Mouse (Mus musculus) cerebellum, adult 18-20 months (tissue): ENCODE results near the gene Ube2g2.

Source experiments
- DNase-seq, 2 experiments: peaks; one replicate each; pipeline ENCODE4 v3.0.0; 2021

Gene Ube2g2

GRCm38 (mm10) chr10:77606855-77607254 is 15.2 kb upstream of the Ube2g2 start:
- no peak for DNase-seq

- DNase-seq = no peak
Observed at GRCm38 (mm10) chr10:77607441-77607840, 14.6 kb upstream of the Ube2g2 start.

- DNase-seq = no peak
Observed at GRCm38 (mm10) chr10:77608589-77608988, 13.5 kb upstream of the Ube2g2 start.

GRCm38 (mm10) chr10:77610221-77610961 is 11.7 kb upstream of the Ube2g2 start:
- peak; percentile 54 to 60 for DNase-seq

- DNase-seq = peak in 1 of 2 experiments; percentile 38
Observed at GRCm38 (mm10) chr10:77613409-77613808, 8.7 kb upstream of the Ube2g2 start.

- no peak for DNase-seq
Observed at GRCm38 (mm10) chr10:77615647-77616046, 6.4 kb upstream of the Ube2g2 start.

GRCm38 (mm10) chr10:77616166-77616565 is 5.9 kb upstream of the Ube2g2 start:
- DNase-seq = no peak

GRCm38 (mm10) chr10:77616926-77617325 is 5.1 kb upstream of the Ube2g2 start:
- DNase-seq = no peak

GRCm38 (mm10) chr10:77621546-77621945 is 529 bp upstream of the Ube2g2 start:
- DNase-seq = no peak

GRCm38 (mm10) chr10:77623069-77623492 is 1.0 kb downstream of the Ube2g2 start:
- peak; percentile 61 to 72 for DNase-seq

- DNase-seq = no peak
Observed at GRCm38 (mm10) chr10:77623639-77624400, 1.7 kb downstream of the Ube2g2 start.

GRCm38 (mm10) chr10:77624570-77624995 is 2.5 kb downstream of the Ube2g2 start:
- peak in 1 of 2 experiments; percentile 31 for DNase-seq

GRCm38 (mm10) chr10:77626036-77626435 is 4.0 kb downstream of the Ube2g2 start:
- no peak for DNase-seq

GRCm38 (mm10) chr10:77626591-77626990 is 4.5 kb downstream of the Ube2g2 start:
- peak in 1 of 2 experiments; percentile 34 for DNase-seq

- peak; percentile 84 to 88 for DNase-seq
Observed at GRCm38 (mm10) chr10:77627497-77627896, 5.4 kb downstream of the Ube2g2 start.

- no peak for DNase-seq
Observed at GRCm38 (mm10) chr10:77629163-77629562, 7.1 kb downstream of the Ube2g2 start.

- DNase-seq = no peak
Observed at GRCm38 (mm10) chr10:77629970-77630369, 7.9 kb downstream of the Ube2g2 start.

- DNase-seq = no peak
Observed at GRCm38 (mm10) chr10:77634016-77634415, 11.9 kb downstream of the Ube2g2 start.

GRCm38 (mm10) chr10:77634452-77635231 is 12.6 kb downstream of the Ube2g2 start:
- DNase-seq = no peak

GRCm38 (mm10) chr10:77636234-77636922 is 14.3 kb downstream of the Ube2g2 start:
- DNase-seq = no peak

GRCm38 (mm10) chr10:77638956-77639355 is 16.9 kb downstream of the Ube2g2 start:
- DNase-seq = no peak

GRCm38 (mm10) chr10:77643160-77643559 is 21.1 kb downstream of the Ube2g2 start:
- no peak for DNase-seq

GRCm38 (mm10) chr10:77645571-77645970 is 23.5 kb downstream of the Ube2g2 start:
- DNase-seq = no peak
